Mouse (Mus musculus) kidney, postnatal 0 days (tissue): ENCODE measurements around the gene Lhx2. TPM values are rescaled to one million over a fixed set of nuclear protein-coding genes. Genes with fewer than 3 reads are reported as not detected.

Experiments
- ATAC-seq: fragments of 200-750 bp; cut with Nextera tagmentation; replicated peaks from 2 replicates; pipeline ENCODE4 v1.8.0; 2017; ENCODE audit warnings: low read depth, moderate number of reproducible peaks, moderate TSS enrichment, moderate library complexity; ENCODE audit not compliant: low FRiP score
- DNase-seq: peaks from one replicate; pipeline ENCODE4 v3.0.0-alpha.2; 2016; ENCODE audit warnings: low spot score
- H3K27ac ChIP-seq: fragments of 300-500 bp; sonication (generic); 2 replicates; pipeline ENCODE4 v1.5.1; 2014; ENCODE audit warnings: mild to moderate bottlenecking
- H3K27me3 ChIP-seq: fragments of 300-500 bp; sonication (generic); 2 replicates; pipeline ENCODE4 v1.6.1; 2014; ENCODE audit warnings: low read length, mixed read lengths; ENCODE audit not compliant: insufficient read depth
- H3K36me3 ChIP-seq: fragments of 300-500 bp; sonication (generic); 2 replicates; pipeline ENCODE4 v1.6.1; 2014; ENCODE audit warnings: low read length, mixed read lengths; ENCODE audit not compliant: insufficient read depth
- H3K4me1 ChIP-seq: fragments of 300-500 bp; sonication (generic); replicated peaks from 2 replicates; pipeline ENCODE4 v1.6.1; 2014; ENCODE audit warnings: antibody characterized with exemption, low read length, mixed read lengths; ENCODE audit not compliant: insufficient read depth
- H3K4me2 ChIP-seq: fragments of 300-500 bp; sonication (generic); 2 replicates; pipeline ENCODE4 v1.6.1; 2014; ENCODE audit warnings: mild to moderate bottlenecking, low read length, moderate library complexity, mixed read lengths
- H3K4me3 ChIP-seq: fragments of 300-500 bp; sonication (generic); replicated peaks from 2 replicates; pipeline ENCODE4 v1.5.1; 2014; ENCODE audit warnings: low read depth, low read length
- H3K9ac ChIP-seq: fragments of 300-500 bp; sonication (generic); 2 replicates; pipeline ENCODE4 v1.6.1; 2014; ENCODE audit warnings: low read depth, low read length
- H3K9me3 ChIP-seq: fragments of 300-500 bp; sonication (generic); replicated peaks from 2 replicates; pipeline ENCODE4 v1.6.1; 2016; ENCODE audit warnings: low read length, inconsistent platforms, mixed read lengths
- CTCF ChIP-seq: IDR thresholded peaks from 2 replicates; pipeline ENCODE4 v1.5.1; 2016; ENCODE audit warnings: antibody characterized with exemption, low read depth, mild to moderate bottlenecking, moderate library complexity
- WGBS: fragments of 180-500 bp; shearing (Covaris S2); extraction: QIAGEN DNeasy Blood & Tissue Kit; methylation state at CpG from one replicate; pipeline ENCODE4 v1.1.7; 2014; 5-methylcytosine and 5-hydroxymethylcytosine counted together
- polyA plus RNA-seq: library from polyadenylated mRNA; unstranded; fragments of >200 nt; fragmentation: Nextera tagmentation; extraction: Ambion mirVana; gene quantifications from 2 replicates; pipeline ENCODE4 v1.2.1, GENCODE M21; 2015

The Lhx2 gene
- polyA plus RNA-seq, 1 experiment from 2014 or later, result 0.07 TPM

- no peak for TF ChIP-seq CTCF
- ATAC-seq (no peak), DNase-seq (no peak)
- H3K4me2 ChIP-seq, result no peak overlapping the region
- no peaks in the 10 kb centered on the region for H3K27me3 ChIP-seq
- no peaks in the 10 kb centered on the region for H3K4me1 ChIP-seq
- H3K9me3 ChIP-seq, result no peaks in the 10 kb centered on the region
- H3K27ac ChIP-seq, result no peak overlapping the region
- no peak overlapping the region for H3K9ac ChIP-seq
- WGBS, result 36% methylated on average over 6 of the region's 6 CpGs
- H3K36me3 ChIP-seq, result no peaks in the 10 kb centered on the region
- no peak overlapping the region for H3K4me3 ChIP-seq
Measured at GRCm38 (mm10) chr2:38397882-38398281, 58.8 kb downstream of the Lhx2 start.

- Histone ChIP-seq H3K4me1 (no peaks in the 10 kb centered on the region), H3K27ac (no peak overlapping the region), H3K4me3 (no peak overlapping the region), H3K36me3 (no peaks in the 10 kb centered on the region), H3K27me3 (no peaks in the 10 kb centered on the region), H3K9ac (no peak overlapping the region), H3K4me2 (no peak overlapping the region), H3K9me3 (no peaks in the 10 kb centered on the region)
- 95% methylated on average over 1 of the region's 1 CpGs for WGBS
- ATAC-seq (no peak), DNase-seq (no peak)
- TF ChIP-seq CTCF, result no peak
Measured at GRCm38 (mm10) chr2:38402611-38403010, 63.5 kb downstream of the Lhx2 start.

DNA sequence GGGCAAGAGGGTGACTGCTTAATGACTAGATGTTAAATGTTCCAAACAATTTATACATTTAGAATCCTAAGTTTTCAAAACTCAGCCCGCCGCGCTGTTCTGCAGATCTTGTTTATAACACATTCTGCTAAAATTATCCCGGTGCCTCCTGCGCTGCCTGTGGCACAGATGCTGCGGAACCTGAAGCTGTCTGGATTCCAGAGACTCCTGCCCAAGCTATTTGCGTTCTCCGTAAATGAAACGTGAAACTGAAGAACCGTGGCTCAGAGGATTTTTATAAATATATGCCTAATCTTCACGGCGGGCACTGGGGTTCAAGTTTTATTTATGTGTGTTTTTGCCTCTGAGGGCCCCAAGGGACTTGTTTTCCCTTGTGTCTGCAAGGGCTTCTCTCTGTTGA lies 64.2 kb downstream of the Lhx2 start:
- no peak overlapping the region for H3K4me2 ChIP-seq
- no peaks in the 10 kb centered on the region for H3K27me3 ChIP-seq
- H3K9ac ChIP-seq, result no peak overlapping the region
- H3K4me3 ChIP-seq, result no peak overlapping the region
- WGBS, result 51% methylated on average over 12 of the region's 12 CpGs
- H3K9me3 ChIP-seq, result no peaks in the 10 kb centered on the region
- H3K36me3 ChIP-seq, result no peaks in the 10 kb centered on the region
- no peaks in the 10 kb centered on the region for H3K4me1 ChIP-seq
- no peak overlapping the region for H3K27ac ChIP-seq
- no peak for TF ChIP-seq CTCF
- ATAC-seq (no peak), DNase-seq (no peak)

DNA sequence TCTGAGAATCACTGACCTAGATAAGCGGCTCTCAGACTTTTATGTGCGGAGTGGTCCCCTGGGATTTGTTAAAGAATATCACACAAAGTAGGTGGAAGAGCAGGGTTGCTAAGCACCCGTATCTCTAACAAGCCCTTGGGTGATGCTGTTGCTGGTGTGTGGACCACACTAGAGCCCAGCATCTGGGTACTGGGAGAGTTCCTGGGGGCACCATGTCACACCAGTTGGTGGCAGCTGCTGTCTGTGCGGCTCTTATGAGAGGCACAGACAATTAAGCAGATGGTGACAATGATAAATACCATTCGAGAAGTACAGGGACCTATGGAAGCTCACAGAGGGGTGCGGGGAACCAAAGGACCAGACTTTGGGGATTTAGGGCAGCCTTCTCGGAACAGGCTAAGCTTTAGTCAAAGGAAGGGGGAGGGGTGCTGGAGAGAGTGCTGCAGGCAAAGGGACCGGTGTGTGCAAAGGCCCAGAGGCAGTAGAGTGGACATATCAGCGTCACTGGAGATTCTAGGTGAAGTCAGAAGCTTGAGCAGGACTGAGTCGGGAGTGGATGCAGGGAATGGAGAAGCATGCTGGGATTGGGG lies 65.0 kb downstream of the Lhx2 start:
- Histone ChIP-seq H3K9me3 (no peaks in the 10 kb centered on the region), H3K9ac (no peak overlapping the region), H3K4me3 (no peak overlapping the region), H3K27ac (no peak overlapping the region), H3K36me3 (no peaks in the 10 kb centered on the region), H3K4me2 (no peak overlapping the region), H3K27me3 (no peaks in the 10 kb centered on the region), H3K4me1 (no peaks in the 10 kb centered on the region)
- 70% methylated on average over 10 of the region's 10 CpGs for WGBS
- no peak for DNase-seq
- TF ChIP-seq CTCF, result no peak
- no peak for ATAC-seq

DNA sequence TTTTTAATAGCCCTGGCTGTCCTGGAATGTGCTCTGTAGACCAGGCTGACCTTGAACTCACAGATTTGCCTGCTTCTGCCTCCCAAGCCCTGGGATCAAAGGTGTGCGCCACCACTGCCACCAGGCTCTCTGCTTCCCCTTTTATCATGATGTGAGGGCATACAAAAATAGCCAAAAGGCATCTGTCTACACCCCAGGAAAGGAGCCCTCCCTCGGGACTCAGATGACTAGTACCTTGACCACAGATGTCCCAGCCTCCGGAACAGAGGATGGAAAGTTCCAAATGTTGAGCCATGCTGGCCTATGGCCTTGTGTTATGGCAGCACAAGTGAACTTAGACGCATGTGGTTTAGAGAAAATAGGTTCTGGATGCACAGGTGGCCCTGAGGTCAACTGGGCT lies 66.3 kb downstream of the Lhx2 start:
- Histone ChIP-seq H3K36me3 (no peaks in the 10 kb centered on the region), H3K4me2 (no peak overlapping the region), H3K27me3 (no peaks in the 10 kb centered on the region), H3K4me1 (no peaks in the 10 kb centered on the region), H3K27ac (no peak overlapping the region), H3K9ac (no peak overlapping the region), H3K9me3 (no peaks in the 10 kb centered on the region), H3K4me3 (no peak overlapping the region)
- no peak for TF ChIP-seq CTCF
- ATAC-seq (no peak), DNase-seq (no peak)
- 81% methylated on average over 4 of the region's 4 CpGs for WGBS

GRCm38 (mm10) chr2:38409309-38409708 lies 70.2 kb downstream of the Lhx2 start:
- no peaks in the 10 kb centered on the region for H3K4me1 ChIP-seq
- H3K27ac ChIP-seq, result no peak overlapping the region
- no peaks in the 10 kb centered on the region for H3K9me3 ChIP-seq
- TF ChIP-seq CTCF, result no peak
- ATAC-seq (no peak), DNase-seq (no peak)
- WGBS, result 78% methylated on average over 3 of the region's 3 CpGs
- no peak overlapping the region for H3K4me3 ChIP-seq
- H3K9ac ChIP-seq, result no peak overlapping the region
- H3K27me3 ChIP-seq, result no peaks in the 10 kb centered on the region
- H3K36me3 ChIP-seq, result no peaks in the 10 kb centered on the region
- no peak overlapping the region for H3K4me2 ChIP-seq

GRCm38 (mm10) chr2:38410227-38410626 lies 71.1 kb downstream of the Lhx2 start:
- H3K36me3 ChIP-seq, result no peaks in the 10 kb centered on the region
- no peak overlapping the region for H3K9ac ChIP-seq
- ATAC-seq (no peak), DNase-seq (no peak)
- TF ChIP-seq CTCF, result no peak
- no peaks in the 10 kb centered on the region for H3K9me3 ChIP-seq
- WGBS, result 83% methylated on average over 6 of the region's 6 CpGs
- no peak overlapping the region for H3K27ac ChIP-seq
- H3K4me2 ChIP-seq, result no peak overlapping the region
- H3K27me3 ChIP-seq, result no peaks in the 10 kb centered on the region
- H3K4me3 ChIP-seq, result no peak overlapping the region
- H3K4me1 ChIP-seq, result no peaks in the 10 kb centered on the region
